Mouse (Mus musculus) left cerebral cortex, adult 2 months (tissue): Measurements from ENCODE around the gene Tmbim6. TPM values are rescaled to one million over a fixed set of nuclear protein-coding genes. Genes with fewer than 3 reads are reported as not detected.
A peak's percentile ranks its signal among the peaks of the same experiment; 100 is the strongest.

ENCODE experiments used
- DNase-seq, 2 experiments: peaks; one replicate each; pipeline ENCODE4 v3.0.0; 2021 to 2022; ENCODE audit warnings: low spot score in 2 of 2, mixed read lengths in 1 of 2; ENCODE audit errors: extremely low spot score in 1 of 2
- H3K27ac ChIP-seq: fragments of 200-600 bp; 2 replicates; pipeline ENCODE4 v1.8.1; 2022
- H3K4me3 ChIP-seq: fragments of 200-600 bp; 2 replicates; pipeline ENCODE4 v1.8.1; 2022
- CTCF ChIP-seq: fragments of 200-600 bp; IDR thresholded peaks from 2 replicates; pipeline ENCODE4 v1.8.1; 2022; ENCODE audit warnings: antibody characterized with exemption, mild to moderate bottlenecking, moderate library complexity
- intact Hi-C: fragments of 180-260 bp; cut with DNase I; formaldehyde crosslinking; loops from one replicate; pipeline ENCODE4 v1.15.1; 2025
- total RNA-seq, 2 experiments: library from RNA; stranded (reverse); gene quantifications; 2 replicates each; pipeline ENCODE4 v1.2.3; 2021

Gene Tmbim6
- total RNA-seq, 2 experiments from 2014 or later: 332 to 333 TPM

DNA sequence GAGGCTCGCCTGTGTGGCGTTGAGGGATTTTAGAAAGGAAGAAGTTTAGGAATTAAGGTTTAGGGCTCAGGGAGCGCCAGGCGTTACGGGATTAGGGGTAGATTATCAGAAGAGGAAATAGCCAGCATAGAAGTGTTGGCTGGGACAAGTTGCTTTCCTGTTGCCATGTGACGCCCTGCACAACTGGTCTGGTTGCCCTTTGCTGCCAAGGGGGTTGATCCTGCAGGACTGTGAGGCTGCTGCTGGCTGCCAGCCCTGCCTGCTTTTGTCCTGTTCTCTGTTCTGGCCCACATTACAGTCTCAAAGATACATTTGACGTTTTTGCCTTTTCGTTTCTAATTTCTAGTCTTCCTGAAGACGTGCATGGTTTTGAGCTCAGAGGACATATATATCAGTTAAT, 12.5 kb downstream of the Tmbim6 start:
- no peak for TF ChIP-seq CTCF
- no peak overlapping the region for H3K27ac ChIP-seq

DNA sequence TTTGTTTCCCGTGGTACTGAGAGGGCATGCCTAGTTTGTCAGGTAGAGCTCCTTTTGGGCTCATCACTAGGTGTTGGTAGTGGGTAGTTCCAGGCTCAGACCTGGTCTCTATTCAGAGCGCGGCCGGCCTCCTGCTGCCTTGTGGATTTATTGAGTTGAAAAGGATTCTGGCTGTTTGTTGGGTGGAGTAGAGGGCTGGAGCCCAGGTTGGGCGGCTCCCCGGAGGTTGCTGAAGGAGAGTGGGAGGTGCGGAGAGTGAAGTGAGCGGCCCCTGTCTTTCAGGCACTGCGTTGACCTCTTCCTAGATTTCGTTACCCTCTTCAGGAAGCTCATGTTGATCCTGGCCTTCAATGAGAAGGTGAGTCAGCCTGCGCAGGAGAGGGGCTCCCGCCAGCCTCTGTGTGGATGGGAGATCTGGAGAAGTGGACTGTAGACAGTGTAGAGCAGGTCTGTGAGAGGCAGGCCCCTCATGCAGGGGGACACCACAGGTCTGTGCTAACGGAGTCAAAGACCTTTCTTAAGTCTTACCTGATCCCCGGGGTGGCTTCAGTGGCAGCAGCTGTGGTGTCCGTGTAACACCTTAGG, 14.4 kb downstream of the Tmbim6 start:
- Histone ChIP-seq H3K27ac (no peak overlapping the region), H3K4me3 (no peak overlapping the region)
- TF ChIP-seq CTCF: no peak
- DNase-seq: no peak
- intact Hi-C loops: no loop called here

More for the DNA sequence above, 12.5 kb downstream of the Tmbim6 start:
- intact Hi-C loops: no loop called here
- no peak overlapping the region for H3K4me3 ChIP-seq
- DNase-seq: no peak

DNA sequence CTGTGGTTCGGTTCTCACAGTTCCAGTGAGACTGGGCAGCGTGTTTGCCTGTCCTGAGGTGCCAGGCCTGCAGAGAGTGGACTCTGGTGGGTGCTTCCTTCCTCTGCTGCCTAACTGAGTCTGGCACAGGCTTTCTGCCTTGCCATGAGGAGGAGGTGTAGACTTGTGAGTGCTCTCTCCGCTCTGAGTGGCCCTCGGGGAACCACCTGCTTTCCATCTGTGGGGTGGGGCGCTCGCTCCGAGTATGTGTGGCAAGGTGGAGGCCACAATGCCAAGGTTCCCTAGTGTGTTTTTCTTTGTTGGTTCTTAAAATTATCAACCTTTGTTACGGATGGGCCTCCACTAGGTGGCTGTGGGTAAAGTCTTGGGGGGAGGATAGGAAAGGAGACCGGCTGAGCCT, 16.2 kb downstream of the Tmbim6 start:
- H3K27ac ChIP-seq: no peak overlapping the region
- no peak overlapping the region for H3K4me3 ChIP-seq
- DNase-seq: no peak
- no peak for TF ChIP-seq CTCF
- intact Hi-C loops: no loop called here

DNA sequence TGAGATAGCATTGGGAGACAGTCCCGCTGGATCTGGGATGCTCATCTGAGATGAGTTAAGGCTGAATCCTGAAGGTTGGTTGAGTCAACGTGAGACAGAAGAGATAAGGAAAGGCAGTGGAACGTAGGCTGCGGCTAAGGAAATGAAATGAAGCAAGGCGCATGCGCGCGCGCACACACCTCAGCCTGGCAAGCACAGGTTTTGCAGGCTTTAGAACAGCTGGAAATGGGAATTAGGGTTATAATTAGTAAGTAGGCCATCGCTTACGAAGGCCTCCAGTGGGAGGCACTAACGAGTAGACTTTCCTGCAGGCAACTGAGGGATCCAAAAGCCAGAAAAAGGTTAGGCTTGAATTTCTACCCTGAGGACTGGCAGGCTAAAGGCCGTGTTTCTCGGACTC, 19.1 kb downstream of the Tmbim6 start:
- DNase-seq: peak in 1 of 2 experiments; percentile 47
- H3K27ac ChIP-seq: peak overlapping the region; percentile 32; the same call in 1 of the 2 replicates
- peak; percentile 20 for TF ChIP-seq CTCF
- intact Hi-C loops: loop anchor here (10.0 kb wide), 1 partner anchor 363 kb away; the partner anchor contains the start of gene Cers5
- no peak overlapping the region for H3K4me3 ChIP-seq

DNA sequence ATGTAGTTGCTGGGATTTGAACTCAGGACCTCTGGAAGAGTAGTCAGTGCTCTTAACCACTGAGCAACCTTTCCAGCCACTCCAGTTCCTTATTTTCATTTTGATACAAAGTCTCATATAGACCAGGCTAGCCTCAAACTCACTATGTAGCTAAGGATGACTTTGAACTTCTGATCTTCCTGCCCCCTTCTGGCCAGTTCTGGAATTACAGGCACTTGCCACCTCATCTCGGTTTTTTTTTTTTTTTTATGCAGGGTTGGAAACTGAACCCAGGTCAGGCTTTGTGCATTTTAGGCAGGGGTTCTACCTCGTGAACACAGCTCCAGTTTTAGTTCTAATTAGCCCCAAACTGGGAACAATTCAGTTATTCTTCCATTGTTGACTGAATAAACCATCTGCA, 23.1 kb downstream of the Tmbim6 start:
- peak; percentile 80 for TF ChIP-seq CTCF
- no peak overlapping the region for H3K4me3 ChIP-seq
- intact Hi-C loops: loop anchor here (1.0 to 10.0 kb wide), 2 partner anchors 55 to 359 kb away; partner anchors contain the start of gene Cers5
- DNase-seq: peak in 1 of 2 experiments; percentile 41
- H3K27ac ChIP-seq: no peak overlapping the region

DNA sequence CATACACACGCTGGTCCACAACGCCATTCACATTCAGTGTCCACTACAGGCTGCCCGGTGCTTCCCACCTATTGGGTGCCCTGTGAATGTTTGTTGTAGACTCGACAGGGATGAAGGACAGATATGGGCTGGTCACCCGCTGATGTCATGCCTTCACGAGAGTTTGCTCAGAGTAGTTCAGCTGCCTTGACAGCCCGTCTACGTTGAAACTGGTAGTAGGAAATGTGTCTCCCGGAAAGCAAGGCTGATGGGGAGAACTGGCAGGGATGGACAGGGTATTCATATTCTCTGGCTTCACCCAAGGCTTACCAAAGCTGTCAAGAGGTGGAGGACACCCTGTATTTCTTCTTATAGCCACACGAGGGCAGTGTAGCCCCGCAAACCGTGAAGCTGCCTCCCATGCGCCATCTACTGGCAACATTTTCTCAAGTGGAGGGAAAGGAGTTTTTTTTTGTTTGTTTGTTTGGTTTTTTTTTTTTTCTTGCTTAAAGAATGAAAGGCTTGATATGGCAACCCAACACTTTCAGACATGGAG, 23.7 kb downstream of the Tmbim6 start:
- intact Hi-C loops: loop anchor here (1.0 to 10.0 kb wide), 2 partner anchors 54 to 358 kb away; partner anchors contain the start of gene Cers5
- peak; percentile 100 for TF ChIP-seq CTCF
- Histone ChIP-seq H3K4me3 (no peak overlapping the region), H3K27ac (no peak overlapping the region)
- DNase-seq: peak; percentile 67 to 68

DNA sequence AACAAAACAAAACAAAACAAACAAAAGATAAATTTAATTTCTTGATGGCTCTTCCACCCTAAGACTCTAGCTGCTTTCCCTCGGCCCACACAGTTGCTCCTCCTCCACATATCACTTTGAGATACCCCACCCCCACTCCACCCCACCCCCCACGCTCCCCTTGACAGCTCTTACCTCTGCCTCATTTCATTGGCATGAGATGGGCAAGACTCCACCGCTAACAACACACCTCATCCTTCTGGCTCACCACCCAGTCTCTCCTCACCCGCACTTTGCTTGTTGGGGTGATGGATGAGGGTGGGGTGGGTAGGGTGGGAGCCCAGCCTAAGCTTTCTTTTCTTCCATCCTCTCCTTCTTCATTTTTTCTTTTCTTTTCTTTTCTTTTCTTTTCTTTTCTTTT, 24.3 kb downstream of the Tmbim6 start:
- DNase-seq: no peak
- intact Hi-C loops: loop anchor here (1.0 to 10.0 kb wide), 2 partner anchors 53 to 358 kb away; partner anchors contain the start of gene Cers5
- TF ChIP-seq CTCF: no peak
- H3K4me3 ChIP-seq: no peak overlapping the region
- H3K27ac ChIP-seq: no peak overlapping the region

DNA sequence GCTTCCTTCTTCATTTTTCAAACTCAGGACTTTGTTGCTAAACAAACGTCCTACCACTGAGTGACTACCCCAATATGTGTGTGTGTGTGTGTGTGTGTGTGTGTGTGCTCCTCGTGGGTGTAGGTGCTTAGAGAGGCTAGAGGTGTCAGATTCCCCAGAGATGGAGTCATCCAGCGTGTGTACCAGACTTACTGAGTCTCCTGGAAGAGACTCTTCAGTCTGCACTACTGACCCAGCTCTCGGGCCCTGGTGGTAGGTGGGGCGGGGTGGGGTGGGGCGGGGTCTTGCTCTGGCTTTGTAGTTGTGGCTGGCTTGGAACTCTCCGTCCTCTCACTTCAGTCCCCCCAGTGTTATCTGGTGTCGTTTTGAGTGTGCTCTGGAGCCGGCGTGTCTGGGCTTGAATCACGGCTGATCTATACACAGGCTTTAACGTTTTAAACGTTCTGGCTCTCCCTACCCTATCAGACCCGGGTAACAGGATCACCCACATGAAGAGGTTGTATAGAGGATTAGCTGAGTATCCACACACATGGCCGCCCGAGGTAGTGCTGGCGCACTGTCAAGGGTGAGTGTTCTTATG, 25.1 kb downstream of the Tmbim6 start:
- TF ChIP-seq CTCF: no peak
- H3K27ac ChIP-seq: no peak overlapping the region
- intact Hi-C loops: loop anchor here (10.0 kb wide), 1 partner anchor 357 kb away; the partner anchor contains the start of gene Cers5
- no peak for DNase-seq
- H3K4me3 ChIP-seq: no peak overlapping the region

DNA sequence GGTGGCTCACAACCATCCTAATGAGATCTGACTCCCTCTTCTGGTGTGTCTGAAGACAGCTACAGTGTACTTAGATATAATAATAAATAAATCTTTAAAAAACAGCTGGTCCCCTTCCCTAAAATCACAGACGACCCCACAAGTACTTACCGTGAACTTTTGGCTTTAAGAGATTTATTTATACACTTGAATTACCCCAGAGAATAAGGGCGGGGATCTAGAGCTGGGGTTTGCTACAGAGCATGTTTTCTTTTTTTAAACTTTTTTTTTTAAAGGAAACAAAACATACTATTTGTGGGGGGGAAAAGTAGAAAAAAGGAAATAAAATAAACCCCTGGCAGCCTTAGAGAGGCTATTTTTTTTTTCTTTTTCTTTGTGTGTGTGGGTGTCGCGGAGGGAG, 27.4 kb downstream of the Tmbim6 start:
- Histone ChIP-seq H3K27ac (no peak overlapping the region), H3K4me3 (no peak overlapping the region)
- TF ChIP-seq CTCF: no peak; the same call in none of the 2 replicates
- intact Hi-C loops: no loop called here
- DNase-seq: no peak

DNA sequence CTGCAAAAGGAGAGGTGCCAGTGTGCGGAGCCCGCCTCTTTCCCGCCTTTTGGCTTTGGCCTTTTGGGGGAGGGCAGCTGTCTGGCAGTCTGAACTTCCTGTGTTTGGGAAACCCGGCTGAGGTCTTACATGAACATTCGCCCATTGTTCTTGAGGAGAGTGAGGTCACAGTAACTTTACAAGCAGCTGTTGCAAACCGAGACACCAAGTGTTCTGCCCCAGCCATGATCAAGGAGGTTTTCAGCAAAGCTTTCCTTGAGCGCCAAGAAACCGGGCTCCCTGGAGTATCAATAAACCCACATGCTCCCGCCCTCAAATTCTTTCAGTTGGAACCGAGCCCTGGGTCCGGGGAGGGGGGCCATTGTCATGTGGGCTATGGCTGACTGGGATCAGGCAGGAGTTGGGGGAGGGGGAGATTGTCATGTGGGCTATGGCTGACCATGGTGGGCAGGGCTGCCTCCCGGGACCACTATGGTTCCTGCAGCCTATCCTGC, 27.9 kb downstream of the Tmbim6 start:
- H3K27ac ChIP-seq: peak overlapping the region; percentile 64; the same call in 1 of the 2 replicates
- no peak for TF ChIP-seq CTCF
- DNase-seq: no peak
- intact Hi-C loops: no loop called here
- no peak overlapping the region for H3K4me3 ChIP-seq

DNA sequence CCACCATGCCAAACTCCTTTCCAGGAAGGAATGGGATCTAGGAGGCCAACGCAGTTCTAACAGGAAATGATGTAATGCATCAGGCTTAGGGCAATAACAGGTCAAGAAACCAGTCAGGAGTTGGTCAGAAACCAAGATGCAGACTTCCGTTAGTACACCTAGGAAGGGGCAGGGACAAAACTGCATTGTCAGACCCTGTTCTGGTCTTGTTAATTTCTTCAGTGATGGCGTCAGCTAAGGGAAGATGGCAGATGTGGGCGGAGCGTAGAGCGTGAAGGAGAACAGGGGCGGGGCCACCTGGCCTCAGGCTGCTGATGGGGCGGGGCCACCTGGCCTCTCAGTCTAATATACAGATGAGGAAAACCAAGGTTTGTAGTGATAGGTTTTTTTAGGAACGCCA, 28.5 kb downstream of the Tmbim6 start:
- DNase-seq: no peak
- intact Hi-C loops: no loop called here
- Histone ChIP-seq H3K27ac (peak overlapping the region; percentile 64; the same call in 1 of the 2 replicates), H3K4me3 (no peak overlapping the region)
- TF ChIP-seq CTCF: no peak

DNA sequence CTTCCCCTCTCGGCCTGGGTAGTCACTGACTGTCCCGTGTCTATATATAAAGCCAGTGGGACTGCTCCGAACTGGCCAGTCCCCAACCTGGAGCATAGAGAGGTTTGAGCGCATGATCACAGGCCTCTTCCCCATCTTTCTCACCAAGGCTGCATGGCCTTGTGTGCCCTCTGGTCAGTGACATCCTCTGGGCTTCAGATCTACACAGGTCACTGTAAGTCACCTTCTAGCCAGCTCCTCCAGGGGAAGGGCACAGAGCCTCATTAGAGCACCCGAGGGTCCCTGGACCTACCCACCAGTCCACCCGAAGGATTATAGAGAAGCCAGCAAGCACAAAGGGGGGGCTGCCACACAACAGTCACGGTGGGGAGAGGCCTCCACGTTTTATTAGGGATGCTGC, 29.0 kb downstream of the Tmbim6 start:
- no peak for DNase-seq
- no peak overlapping the region for H3K4me3 ChIP-seq
- H3K27ac ChIP-seq: no peak overlapping the region
- TF ChIP-seq CTCF: no peak
- intact Hi-C loops: no loop called here
